Mouse (Mus musculus) spleen, postnatal 36 days (tissue): Measurements from ENCODE around the gene Rgs14.

ENCODE experiments used
- DNase-seq, 2 experiments: peaks; one replicate each; pipeline ENCODE4 v3.0.0; 2022; ENCODE audit warnings: low spot score in 2 of 2, mixed read lengths in 1 of 2

Gene Rgs14

GRCm38 (mm10) chr13:55403935-55404852 is 34.7 kb downstream of the Rgs14 start:
- DNase-seq = no peak

GRCm38 (mm10) chr13:55404853-55405782 is 35.6 kb downstream of the Rgs14 start:
- peak; percentile 79 to 83 for DNase-seq

GRCm38 (mm10) chr13:55405783-55406390 is 36.4 kb downstream of the Rgs14 start:
- DNase-seq = peak in 1 of 2 experiments; percentile 56

- no peak for DNase-seq
Observed at GRCm38 (mm10) chr13:55407341-55407740, 37.8 kb downstream of the Rgs14 start.

GRCm38 (mm10) chr13:55408546-55409120 is 39.1 kb downstream of the Rgs14 start:
- no peak for DNase-seq

- peak; percentile 44 to 46 for DNase-seq
Observed at GRCm38 (mm10) chr13:55411826-55412225, 42.3 kb downstream of the Rgs14 start.

GRCm38 (mm10) chr13:55412643-55413307 is 43.2 kb downstream of the Rgs14 start:
- no peak for DNase-seq

- DNase-seq = no peak
Observed at GRCm38 (mm10) chr13:55413333-55413732, 43.8 kb downstream of the Rgs14 start.

- no peak for DNase-seq
Observed at GRCm38 (mm10) chr13:55414743-55415380, 45.3 kb downstream of the Rgs14 start, which contains the start of gene Pfn3. Gene Pfn3 (minus strand): TSS chr13:55415232.

GRCm38 (mm10) chr13:55418004-55418403 is 48.5 kb downstream of the Rgs14 start:
- peak; percentile 85 to 90 for DNase-seq

GRCm38 (mm10) chr13:55419142-55419541 is 49.6 kb downstream of the Rgs14 start:
- no peak for DNase-seq

GRCm38 (mm10) chr13:55420018-55420932 is 50.7 kb downstream of the Rgs14 start:
- DNase-seq = no peak

- DNase-seq = peak; percentile 78 to 79
Observed at GRCm38 (mm10) chr13:55420933-55421800, 51.6 kb downstream of the Rgs14 start.

- DNase-seq = no peak
Observed at GRCm38 (mm10) chr13:55426613-55427012, 57.1 kb downstream of the Rgs14 start, which contains the start of gene F12. Gene F12 (minus strand): TSS chr13:55426793.

- peak; percentile 83 to 88 for DNase-seq
Observed at GRCm38 (mm10) chr13:55429226-55429888, 59.8 kb downstream of the Rgs14 start.

- no peak for DNase-seq
Observed at GRCm38 (mm10) chr13:55430566-55430965, 61.0 kb downstream of the Rgs14 start.

GRCm38 (mm10) chr13:55431889-55432685 is 62.6 kb downstream of the Rgs14 start:
- peak; percentile 85 for DNase-seq
